Mouse (Mus musculus) forebrain, embryonic 16.5 days (tissue): ENCODE data around the gene Ap1m2. TPM values are rescaled to one million over a fixed set of nuclear protein-coding genes. Genes with fewer than 3 reads are reported as not detected.

Source experiments
- ATAC-seq: fragments of 200-750 bp; cut with Nextera tagmentation; 2 replicates; pipeline ENCODE4 v1.8.0; 2017; ENCODE audit warnings: mild to moderate bottlenecking, moderate library complexity
- H3K27ac ChIP-seq: fragments of 300-500 bp; sonication (generic); 2 replicates; pipeline ENCODE4 v1.5.1; 2014; ENCODE audit warnings: low read length, control low read depth
- H3K27me3 ChIP-seq: fragments of 300-500 bp; sonication (generic); replicated peaks from 2 replicates; pipeline ENCODE4 v1.6.1; 2014; ENCODE audit warnings: low read length; ENCODE audit not compliant: control insufficient read depth, insufficient read depth
- H3K36me3 ChIP-seq: fragments of 300-500 bp; sonication (generic); 2 replicates; pipeline ENCODE4 v1.6.1; 2014; ENCODE audit not compliant: control insufficient read depth, insufficient read depth
- H3K4me1 ChIP-seq: fragments of 300-500 bp; sonication (generic); replicated peaks from 2 replicates; pipeline ENCODE4 v1.6.1; 2014; ENCODE audit warnings: low read length; ENCODE audit not compliant: control insufficient read depth, insufficient read depth
- H3K4me2 ChIP-seq: fragments of 300-500 bp; sonication (generic); 2 replicates; pipeline ENCODE4 v1.6.1; 2014; ENCODE audit warnings: mild to moderate bottlenecking, low read length, control low read depth
- H3K4me3 ChIP-seq: fragments of 300-500 bp; sonication (generic); replicated peaks from 2 replicates; pipeline ENCODE4 v1.5.1; 2014; ENCODE audit warnings: mild to moderate bottlenecking, low read length, control low read depth
- H3K9ac ChIP-seq: fragments of 300-500 bp; sonication (generic); replicated peaks from 2 replicates; pipeline ENCODE4 v1.6.1; 2014; ENCODE audit warnings: low read depth, low read length, control low read depth
- H3K9me3 ChIP-seq: fragments of 300-500 bp; sonication (generic); 2 replicates; pipeline ENCODE4 v1.6.1; 2016; ENCODE audit warnings: low read length; ENCODE audit not compliant: control insufficient read depth
- WGBS: fragments of 180-500 bp; shearing (Covaris S2); extraction: QIAGEN DNeasy Blood & Tissue Kit; methylation state at CpG from one replicate; pipeline ENCODE4 v1.1.7; 2014; 5-methylcytosine and 5-hydroxymethylcytosine counted together
- polyA plus RNA-seq: library from polyadenylated mRNA; unstranded; fragments of >200 nt; fragmentation: Nextera tagmentation; extraction: Ambion mirVana; gene quantifications from 2 replicates; pipeline ENCODE4 v1.2.1, GENCODE M21; 2015

Gene Ap1m2
- 1.8 and 2.9 TPM in 2 replicates for polyA plus RNA-seq

DNA sequence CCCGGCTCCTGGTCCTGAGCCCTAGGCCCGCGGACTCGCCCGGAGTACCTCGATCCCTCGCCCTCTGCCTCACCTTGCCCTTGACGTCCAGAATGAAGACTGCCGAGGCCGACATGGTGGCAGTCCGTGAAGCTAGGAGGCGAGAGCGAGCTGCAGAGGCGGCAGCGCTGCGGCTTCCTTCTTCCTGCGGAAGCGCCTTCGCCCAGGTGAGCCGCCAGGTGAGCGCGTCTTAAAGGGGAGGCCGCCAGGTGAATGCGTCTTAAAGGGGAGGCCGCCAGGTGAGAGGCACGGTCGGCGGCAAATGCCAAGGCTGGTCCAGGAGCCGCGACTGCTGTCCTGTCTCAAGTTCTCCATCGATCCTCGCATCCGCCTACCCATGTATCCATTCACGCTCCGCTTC is at the start of gene Ap1m2:
Ap1m2 (minus strand) TSS at position 204 of the 400 bp plus-strand sequence.
- Histone ChIP-seq H3K4me1 (no peaks in the 10 kb centered on the region), H3K36me3 (no peaks in the 10 kb centered on the region), H3K9ac (no peak within 1 kb of the TSS), H3K9me3 (no peaks in the 10 kb centered on the region), H3K27me3 (peaks cover 14% of the 10 kb centered on the region), H3K27ac (no peak within 1 kb of the TSS), H3K4me2 (peak within 1 kb of the TSS; percentile 13), H3K4me3 (peak within 1 kb of the TSS; percentile 24)
- no peak for ATAC-seq
- WGBS: 13% methylated on average over 35 of the region's 35 CpGs

DNA sequence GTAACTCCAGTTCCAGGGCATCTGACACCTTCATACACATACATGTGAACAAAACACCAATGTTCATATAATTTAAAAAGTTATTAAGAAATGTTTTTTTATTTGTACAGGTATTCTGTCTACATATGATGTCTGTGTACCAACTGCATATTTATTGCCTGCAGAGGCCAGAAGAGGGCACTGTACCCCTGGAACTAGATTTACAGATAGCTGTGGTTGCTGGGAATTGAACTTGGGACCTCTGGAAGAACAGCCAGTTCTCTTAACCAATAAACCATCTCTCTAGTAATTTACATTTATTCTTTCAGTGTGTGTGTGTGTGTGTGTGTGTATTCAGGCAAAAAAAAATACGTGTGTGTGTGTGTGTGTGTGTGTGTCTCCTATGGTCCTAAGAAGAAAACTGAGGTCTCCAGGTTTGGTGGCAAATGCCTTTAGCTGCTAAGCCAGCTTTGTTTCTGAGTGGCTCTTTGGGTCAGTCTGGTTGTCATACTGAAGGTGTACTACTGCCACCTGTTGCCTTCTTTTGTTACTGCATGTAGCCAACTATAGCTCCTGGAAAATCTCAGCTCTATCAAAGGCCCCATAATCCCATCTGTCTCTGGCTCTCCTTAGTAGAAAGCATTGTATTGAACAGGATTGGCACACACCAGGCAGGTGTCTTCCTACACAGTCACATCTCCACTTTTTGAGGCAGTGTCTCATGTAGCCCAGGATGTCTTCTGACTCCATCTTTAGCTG is 45.0 kb upstream of the Ap1m2 start:
- 0% methylated on average over 1 of the region's 1 CpGs for WGBS
- ATAC-seq: peak; percentile 59

GRCm38 (mm10) chr9:21354796-21355195 is 42.7 kb upstream of the Ap1m2 start:
- Histone ChIP-seq H3K9ac (no peak overlapping the region), H3K27me3 (no peaks in the 10 kb centered on the region), H3K9me3 (no peaks in the 10 kb centered on the region), H3K4me3 (no peak overlapping the region), H3K4me1 (no peaks in the 10 kb centered on the region), H3K4me2 (no peak overlapping the region), H3K36me3 (peaks cover 15% of the 10 kb centered on the region), H3K27ac (no peak overlapping the region)
- no peak for ATAC-seq
- WGBS: 94% methylated on average over 6 of the region's 6 CpGs

More for the DNA sequence above, 45.0 kb upstream of the Ap1m2 start:
- H3K4me2 ChIP-seq: no peak overlapping the region
- no peak overlapping the region for H3K9ac ChIP-seq
- H3K27me3 ChIP-seq: no peaks in the 10 kb centered on the region
- no peaks in the 10 kb centered on the region for H3K4me1 ChIP-seq
- H3K4me3 ChIP-seq: no peak overlapping the region
- H3K9me3 ChIP-seq: no peaks in the 10 kb centered on the region
- 0 out of 2 replicates have a peak, but pooled peaks cover 7% of the 10 kb centered on the region for H3K36me3 ChIP-seq
- H3K27ac ChIP-seq: no peak overlapping the region

- no peak overlapping the region for H3K27ac ChIP-seq
- no peaks in the 10 kb centered on the region for H3K9me3 ChIP-seq
- H3K27me3 ChIP-seq: no peaks in the 10 kb centered on the region
- H3K9ac ChIP-seq: no peak overlapping the region
- no peaks in the 10 kb centered on the region for H3K4me1 ChIP-seq
- no peak overlapping the region for H3K4me3 ChIP-seq
- H3K4me2 ChIP-seq: no peak overlapping the region
- 60% methylated on average over 2 of the region's 2 CpGs for whole genome bisulfite sequencing
- ATAC-seq: no peak
- peaks cover 18% of the 10 kb centered on the region for H3K36me3 ChIP-seq
Measured at GRCm38 (mm10) chr9:21353373-21353686, 41.2 kb upstream of the Ap1m2 start.

DNA sequence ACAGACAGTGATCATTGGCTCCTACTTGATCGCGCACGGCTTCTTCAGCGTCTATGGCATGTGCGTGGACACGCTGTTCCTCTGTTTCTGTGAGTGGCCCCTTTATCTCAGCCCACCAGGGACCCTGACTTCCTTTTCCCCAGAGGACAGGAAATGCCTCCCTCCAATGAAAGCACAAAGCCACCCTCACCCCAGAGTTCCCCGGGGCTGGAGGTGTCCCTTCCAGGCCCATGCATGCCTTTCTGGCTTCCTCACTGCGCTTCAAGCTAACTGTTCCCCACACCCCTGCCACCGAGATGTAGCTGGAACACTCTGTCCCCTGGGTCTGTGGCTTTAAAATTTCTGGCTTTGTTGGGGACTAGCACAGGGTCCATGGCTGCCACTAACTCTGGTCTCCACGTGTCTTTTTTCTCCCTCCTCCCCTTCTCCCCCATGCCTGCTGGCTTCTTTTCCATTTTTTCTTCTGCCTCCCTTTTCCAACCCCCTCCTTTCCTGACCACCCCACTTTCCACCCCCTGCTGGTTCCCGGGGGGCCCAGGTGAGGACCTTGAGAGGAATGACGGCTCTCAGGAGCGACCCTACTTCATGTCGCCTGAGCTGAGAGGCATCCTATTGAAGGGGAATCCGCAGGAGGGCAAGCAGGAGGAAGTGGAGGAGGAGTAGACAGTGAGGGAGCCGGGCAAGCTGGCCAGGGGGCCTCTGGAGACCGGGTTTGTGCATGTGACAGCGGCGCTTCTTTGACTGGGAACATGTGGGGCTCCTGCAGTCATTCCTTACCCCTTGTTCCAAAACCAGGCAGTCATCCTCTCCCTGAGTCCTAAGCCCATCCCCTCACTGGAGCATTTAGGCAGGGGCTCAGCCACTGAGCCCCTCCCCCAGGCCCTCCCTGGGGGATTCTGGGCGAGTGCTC is 40.6 kb upstream of the Ap1m2 start:
- Histone ChIP-seq H3K4me3 (no peak overlapping the region), H3K9me3 (no peaks in the 10 kb centered on the region), H3K4me1 (no peaks in the 10 kb centered on the region), H3K27ac (no peak overlapping the region), H3K36me3 (peaks cover 18% of the 10 kb centered on the region), H3K4me2 (no peak overlapping the region), H3K9ac (no peak overlapping the region), H3K27me3 (no peaks in the 10 kb centered on the region)
- WGBS: 39% methylated on average over 19 of the region's 20 CpGs
- no peak for ATAC-seq

DNA sequence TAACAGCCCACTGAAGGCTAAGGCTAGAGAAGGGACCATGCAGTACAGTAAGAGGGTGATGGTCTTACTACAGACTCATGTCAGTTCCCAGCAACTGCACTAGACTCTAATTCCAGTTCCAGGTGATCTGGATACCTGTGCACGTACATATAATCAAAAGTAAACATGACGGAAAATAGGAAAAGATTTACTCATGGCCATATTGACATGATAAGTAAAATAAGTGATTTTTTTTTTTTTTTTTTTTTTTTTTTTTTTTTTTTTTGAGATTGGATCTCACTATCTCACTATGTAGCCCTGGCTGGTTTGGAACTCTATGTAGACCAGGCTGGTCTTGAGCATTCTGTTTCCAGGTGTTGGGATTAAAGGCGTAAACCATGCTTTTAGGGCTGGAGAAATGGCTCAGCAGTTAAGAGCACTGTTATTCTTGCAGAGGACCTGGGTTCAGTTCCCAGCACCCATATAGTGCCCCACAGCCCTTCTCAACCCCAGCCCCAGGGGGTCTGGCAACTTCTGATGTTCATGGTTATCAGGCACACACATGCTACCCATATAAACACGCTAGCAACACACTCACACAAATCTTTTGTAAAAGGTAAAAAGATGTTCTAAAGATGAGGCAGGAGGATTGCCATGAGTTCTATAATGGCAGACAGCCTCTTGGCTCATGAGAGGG is 39.7 kb upstream of the Ap1m2 start:
- Histone ChIP-seq H3K9me3 (no peaks in the 10 kb centered on the region), H3K27ac (no peak overlapping the region), H3K27me3 (no peaks in the 10 kb centered on the region), H3K36me3 (peaks cover 18% of the 10 kb centered on the region), H3K4me1 (no peaks in the 10 kb centered on the region), H3K4me3 (no peak overlapping the region), H3K9ac (no peak overlapping the region), H3K4me2 (no peak overlapping the region)
- ATAC-seq: no peak
- WGBS: 90% methylated on average over 4 of the region's 4 CpGs

DNA sequence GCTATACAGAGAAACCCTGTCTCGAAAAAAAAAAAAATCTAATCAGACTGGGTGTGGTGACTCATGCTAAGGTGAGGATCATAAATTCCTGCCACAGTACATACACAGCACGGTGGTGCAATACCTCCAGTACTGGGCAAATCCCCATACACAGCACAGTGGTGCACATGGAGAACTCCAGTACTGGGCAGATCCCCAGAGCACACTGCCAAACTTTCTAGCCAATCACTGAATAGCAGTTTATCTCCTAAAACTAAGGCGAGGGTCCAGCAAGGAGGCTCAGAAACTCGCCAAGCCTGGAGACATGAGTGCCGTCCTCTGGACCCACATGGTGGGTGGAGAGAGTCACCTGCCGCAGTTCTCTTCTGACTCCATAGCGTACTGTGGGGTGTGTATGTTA is 39.0 kb upstream of the Ap1m2 start:
- H3K27me3 ChIP-seq: no peaks in the 10 kb centered on the region
- WGBS: 95% methylated on average over 7 of the region's 7 CpGs
- H3K4me2 ChIP-seq: no peak overlapping the region

DNA sequence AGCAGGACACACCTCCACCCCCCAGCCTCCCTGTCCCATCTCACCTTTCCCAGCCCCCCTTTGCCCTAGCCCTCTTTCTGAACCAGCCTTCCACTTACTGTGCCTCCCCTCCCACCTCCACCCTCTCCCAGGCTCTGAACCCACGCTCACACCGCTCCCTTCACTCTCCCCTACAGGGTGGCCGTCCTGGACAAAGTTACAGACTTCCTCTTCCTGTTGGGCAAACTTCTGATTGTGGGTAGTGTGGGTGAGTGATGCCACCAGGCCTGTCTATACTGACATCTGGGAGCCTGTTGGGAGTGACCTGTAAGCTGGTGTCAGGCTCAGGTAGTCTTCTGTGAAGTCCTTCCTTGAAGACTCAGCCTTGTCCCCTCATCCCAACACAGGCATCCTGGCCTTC is 36.0 kb upstream of the Ap1m2 start:
- Histone ChIP-seq H3K36me3 (peaks cover 14% of the 10 kb centered on the region), H3K27me3 (no peaks in the 10 kb centered on the region), H3K27ac (no peak overlapping the region), H3K9me3 (no peaks in the 10 kb centered on the region), H3K4me3 (no peak overlapping the region), H3K4me2 (no peak overlapping the region), H3K9ac (no peak overlapping the region), H3K4me1 (no peaks in the 10 kb centered on the region)
- 96% methylated on average over 3 of the region's 3 CpGs for WGBS
- ATAC-seq: no peak

More for the DNA sequence above, 39.0 kb upstream of the Ap1m2 start:
- H3K36me3 ChIP-seq: peaks cover 18% of the 10 kb centered on the region
- ATAC-seq: no peak
- no peak overlapping the region for H3K27ac ChIP-seq
- H3K9ac ChIP-seq: no peak overlapping the region
- no peaks in the 10 kb centered on the region for H3K9me3 ChIP-seq
- H3K4me3 ChIP-seq: no peak overlapping the region
- H3K4me1 ChIP-seq: no peaks in the 10 kb centered on the region
